In genomic region chr3:32317165-32317900, GRCm38 (mm10) we compare ENCODE assay signal across 7 mouse cellular contexts. TPM values are rescaled to one million over a fixed set of nuclear protein-coding genes. Genes with fewer than 3 reads are reported as not detected.
DNase-seq lines count a peak whose midpoint lies in the region.

No protein-coding gene starts in this region.

- DNase-seq in CD4-positive, CD25-positive, alpha-beta regulatory T cell, adult 2 months (ENCODE audit: low read depth, low spot score), result peak; percentile 51
- peak; percentile 49 for DNase-seq in ES-CJ7 (ENCODE audit: low read depth, low spot score)
- DNase-seq in embryo, embryonic 10 days (ENCODE audit: low spot score), result peak; percentile 80
- peak; percentile 47 for DNase-seq in hindbrain, embryonic 10.5 days (ENCODE audit: low spot score)
- peak; percentile 58 for DNase-seq in layer of hippocampus, adult 11-12 months (ENCODE audit: low spot score)
- DNase-seq in lung, postnatal 4 days, result peak; percentile 34 to 37
- peak; percentile 68 for DNase-seq in right cerebral cortex, postnatal 4 days

- no peaks in the 10 kb centered on the region for H3K36me3 ChIP-seq in hindbrain, embryonic 10.5 days

- H3K4me3 ChIP-seq in hindbrain, embryonic 10.5 days, result no peak overlapping the region

- H3K4me1 ChIP-seq in hindbrain, embryonic 10.5 days (replicated peaks), result no peaks in the 10 kb centered on the region

- H3K27me3 ChIP-seq in hindbrain, embryonic 10.5 days (ENCODE audit: insufficient read depth, poor library complexity, severe bottlenecking), result no peaks in the 10 kb centered on the region; the same call in 1 of the 2 replicates

- H3K27ac ChIP-seq in hindbrain, embryonic 10.5 days, result no peak overlapping the region

- no peaks in the 10 kb centered on the region for H3K9me3 ChIP-seq in hindbrain, embryonic 10.5 days

- 28% methylated on average over 12 of the region's 12 CpGs for WGBS in hindbrain, embryonic 10.5 days

RNA-seq across cellular contexts. Expression of gene Zmat3, which starts 48.5 kb away (rescaled TPM):
- polyA plus RNA-seq in hindbrain, embryonic 10.5 days (2016; fragmentation: Nextera tagmentation; extraction: Ambion mirVana), result 6.6 and 7.8 TPM in 2 replicates
